Mouse (Mus musculus) retina, postnatal 7 days (tissue): Measurements from ENCODE around the gene Inpp4b.
"Not testable (repeated sequence)": the region's sequence is repeated elsewhere in the genome, so short reads cannot be mapped to it uniquely, and the experiment has no call there.

Source experiments
- DNase-seq: peaks from one replicate; pipeline ENCODE4 v3.0.0-alpha.2; 2012; ENCODE audit warnings: low read depth, low spot score

Inpp4b gene

GRCm38 (mm10) chr8:81776516-81777237 is 434.3 kb downstream of the Inpp4b start:
- DNase-seq, result no peak

GRCm38 (mm10) chr8:81777704-81778103 is 435.3 kb downstream of the Inpp4b start:
- DNase-seq, result no peak

- no peak for DNase-seq
Observed at GRCm38 (mm10) chr8:81779440-81779839, 437.1 kb downstream of the Inpp4b start.

GRCm38 (mm10) chr8:81780166-81780565 is 437.8 kb downstream of the Inpp4b start:
- DNase-seq, result no peak

- no peak for DNase-seq
Observed at GRCm38 (mm10) chr8:81780921-81781675, 438.7 kb downstream of the Inpp4b start.

GRCm38 (mm10) chr8:81782781-81783180 is 440.4 kb downstream of the Inpp4b start:
- no peak for DNase-seq

GRCm38 (mm10) chr8:81784775-81785174 is 442.4 kb downstream of the Inpp4b start:
- DNase-seq, result no peak

- no peak for DNase-seq
Observed at GRCm38 (mm10) chr8:81788498-81788897, 446.1 kb downstream of the Inpp4b start.

GRCm38 (mm10) chr8:81792649-81793048 is 450.3 kb downstream of the Inpp4b start:
- DNase-seq, result no peak

GRCm38 (mm10) chr8:81798501-81798900 is 456.1 kb downstream of the Inpp4b start:
- peak; percentile 31 for DNase-seq

- no peak for DNase-seq
Observed at GRCm38 (mm10) chr8:81800792-81801191, 458.4 kb downstream of the Inpp4b start.

GRCm38 (mm10) chr8:81806797-81807196 is 464.4 kb downstream of the Inpp4b start:
- peak; percentile 70 for DNase-seq

- DNase-seq, result no peak
Observed at GRCm38 (mm10) chr8:81807578-81807977, 465.2 kb downstream of the Inpp4b start.

- no peak for DNase-seq
Observed at GRCm38 (mm10) chr8:81808406-81808805, 466.1 kb downstream of the Inpp4b start.

- DNase-seq, result not testable (repeated sequence)
Observed at GRCm38 (mm10) chr8:81809414-81809813, 467.1 kb downstream of the Inpp4b start.

- DNase-seq, result no peak
Observed at GRCm38 (mm10) chr8:81812051-81812751, 469.8 kb downstream of the Inpp4b start.

GRCm38 (mm10) chr8:81814742-81815141 is 472.4 kb downstream of the Inpp4b start:
- no peak for DNase-seq

GRCm38 (mm10) chr8:81815551-81815950 is 473.2 kb downstream of the Inpp4b start:
- no peak for DNase-seq

GRCm38 (mm10) chr8:81823121-81823520 is 480.8 kb downstream of the Inpp4b start:
- no peak for DNase-seq

- DNase-seq, result no peak
Observed at GRCm38 (mm10) chr8:81824975-81825374, 482.6 kb downstream of the Inpp4b start.

GRCm38 (mm10) chr8:81826406-81826805 is 484.1 kb downstream of the Inpp4b start:
- DNase-seq, result no peak

GRCm38 (mm10) chr8:81827306-81827913 is 485.1 kb downstream of the Inpp4b start:
- no peak for DNase-seq
